Mouse (Mus musculus) thymus, postnatal 10 days (tissue): ENCODE data around the gene Zc2hc1c.
"Not testable (repeated sequence)": the region's sequence is repeated elsewhere in the genome, so short reads cannot be mapped to it uniquely, and the experiment has no call there.

Source experiments
- DNase-seq, 2 experiments: peaks; one replicate each; pipeline ENCODE4 v3.0.0; 2021; ENCODE audit warnings: low spot score in 2 of 2

Zc2hc1c gene

GRCm38 (mm10) chr12:85288486-85289156, at the start of gene Zc2hc1c:
TSS of gene Zc2hc1c (plus strand) at chr12:85288591.
- peak; percentile 11 to 19 for DNase-seq

- DNase-seq = no peak
Measured at GRCm38 (mm10) chr12:85252083-85252482, 36.3 kb upstream of the Zc2hc1c start.

- DNase-seq = no peak
Measured at GRCm38 (mm10) chr12:85256074-85256751, 32.2 kb upstream of the Zc2hc1c start.

GRCm38 (mm10) chr12:85257008-85257639, 31.3 kb upstream of the Zc2hc1c start:
- peak in 1 of 2 experiments; percentile 23 for DNase-seq

- no peak for DNase-seq
Measured at GRCm38 (mm10) chr12:85262489-85262888, 25.9 kb upstream of the Zc2hc1c start.

- no peak for DNase-seq
Measured at GRCm38 (mm10) chr12:85263190-85263589, 25.2 kb upstream of the Zc2hc1c start.

GRCm38 (mm10) chr12:85264531-85264930, 23.9 kb upstream of the Zc2hc1c start:
- DNase-seq = no peak

GRCm38 (mm10) chr12:85264940-85265339, 23.5 kb upstream of the Zc2hc1c start:
- no peak for DNase-seq

GRCm38 (mm10) chr12:85266248-85266647, 22.1 kb upstream of the Zc2hc1c start:
- DNase-seq = no peak

GRCm38 (mm10) chr12:85269821-85270220, 18.6 kb upstream of the Zc2hc1c start:
- DNase-seq = no peak

GRCm38 (mm10) chr12:85270319-85270718, 18.1 kb upstream of the Zc2hc1c start, which contains the start of gene Mlh3:
TSS of gene Mlh3 (minus strand) at chr12:85270599.
- peak; percentile 67 to 86 for DNase-seq

- no peak for DNase-seq
Measured at GRCm38 (mm10) chr12:85271132-85271842, 17.1 kb upstream of the Zc2hc1c start.

- no peak for DNase-seq
Measured at GRCm38 (mm10) chr12:85271843-85272206, 16.6 kb upstream of the Zc2hc1c start.

GRCm38 (mm10) chr12:85273508-85273907, 14.9 kb upstream of the Zc2hc1c start:
- no peak for DNase-seq

GRCm38 (mm10) chr12:85276273-85276672, 12.1 kb upstream of the Zc2hc1c start:
- no peak for DNase-seq

- no peak for DNase-seq
Measured at GRCm38 (mm10) chr12:85278919-85279318, 9.5 kb upstream of the Zc2hc1c start.

GRCm38 (mm10) chr12:85279396-85280080, 8.9 kb upstream of the Zc2hc1c start:
- no peak for DNase-seq

- peak; percentile 96 for DNase-seq
Measured at GRCm38 (mm10) chr12:85280105-85280844, 8.1 kb upstream of the Zc2hc1c start.

- no peak for DNase-seq
Measured at GRCm38 (mm10) chr12:85280845-85281651, 7.3 kb upstream of the Zc2hc1c start.

GRCm38 (mm10) chr12:85281756-85282155, 6.6 kb upstream of the Zc2hc1c start:
- DNase-seq = not testable (repeated sequence)
